Mouse (Mus musculus) myocyte (in vitro differentiated cells): ENCODE measurements around the gene Lgsn.

Experiments
- CEBPB ChIP-seq: IDR thresholded peaks from 2 replicates; pipeline ENCODE4 v1.6.1; 2011; ENCODE audit warnings: mild to moderate bottlenecking, moderate library complexity; ENCODE audit not compliant: poor library complexity, insufficient read depth, severe bottlenecking
- E2F4 ChIP-seq: IDR thresholded peaks from one replicate; pipeline ENCODE4 v1.6.1; 2011; ENCODE audit warnings: mild to moderate bottlenecking, control low read depth, moderate library complexity; ENCODE audit not compliant: insufficient read depth
- MYOG ChIP-seq, 3 experiments: IDR thresholded peaks; one replicate each; pipeline ENCODE4 v1.6.1; 2011; ENCODE audit warnings: control low read depth in 2 of 3, low read depth in 2 of 3, mild to moderate bottlenecking in 2 of 3; ENCODE audit not compliant: insufficient read length in 2 of 3, control insufficient read depth in 1 of 3, insufficient read depth in 1 of 3
- POLR2A ChIP-seq: IDR thresholded peaks from one replicate; pipeline ENCODE4 v1.6.1; 2011; ENCODE audit warnings: low read depth, mild to moderate bottlenecking, control low read depth, moderate library complexity; ENCODE audit not compliant: insufficient read length
- POLR2AphosphoS2 ChIP-seq: IDR thresholded peaks from one replicate; pipeline ENCODE4 v1.6.1; 2011; ENCODE audit warnings: low read depth, control low read depth; ENCODE audit not compliant: insufficient read length
- REST ChIP-seq: IDR thresholded peaks from one replicate; pipeline ENCODE4 v1.6.1; 2011; ENCODE audit warnings: mild to moderate bottlenecking, control low read depth, moderate library complexity; ENCODE audit not compliant: insufficient read depth, insufficient read length
- SRF ChIP-seq: IDR thresholded peaks from one replicate; pipeline ENCODE4 v1.6.1; 2011; ENCODE audit warnings: low read depth; ENCODE audit not compliant: control insufficient read depth, insufficient read length
- TCF12 ChIP-seq: IDR thresholded peaks from one replicate; pipeline ENCODE4 v1.6.1; 2011; ENCODE audit warnings: mild to moderate bottlenecking, control low read depth; ENCODE audit not compliant: poor library complexity, insufficient read depth, severe bottlenecking
- TCF3 ChIP-seq: IDR thresholded peaks from one replicate; pipeline ENCODE4 v1.6.1; 2011; ENCODE audit warnings: low read depth, control low read depth; ENCODE audit not compliant: insufficient read length
- USF1 ChIP-seq: IDR thresholded peaks from one replicate; pipeline ENCODE4 v1.6.1; 2011; ENCODE audit warnings: low read depth, mild to moderate bottlenecking, control low read depth, moderate library complexity

DNA sequence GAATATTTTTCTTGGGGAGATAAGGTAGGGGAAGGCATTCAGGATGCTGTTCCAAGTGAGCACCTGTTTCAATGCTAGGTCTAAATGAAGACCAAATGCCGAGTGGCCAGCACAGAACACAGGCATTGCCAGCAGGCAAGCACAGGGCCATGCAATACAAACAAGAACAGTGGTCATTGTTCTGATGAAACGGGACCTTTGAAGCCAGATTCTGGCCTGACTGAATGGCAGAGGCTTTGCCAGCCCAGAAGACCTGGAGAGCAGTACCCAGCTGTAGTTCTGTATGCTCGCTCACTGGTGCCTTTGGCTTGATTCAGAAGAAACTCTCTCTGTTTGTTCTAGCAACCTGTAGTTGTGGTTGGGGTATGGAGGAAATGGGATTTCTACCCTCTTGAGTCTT lies 800 bp upstream of the Lgsn start:
- no peak for TF ChIP-seq REST
- TF ChIP-seq POLR2A: no peak
- no peak for TF ChIP-seq TCF12
- no peak for TF ChIP-seq MYOG (IDR thresholded peaks at IDR 0.05; ENCODE audit: control insufficient read depth in 1 of 3, insufficient read depth in 1 of 3, insufficient read length in 2 of 3, low read depth in 2 of 3)
- TF ChIP-seq E2F4: no peak
- no peak for TF ChIP-seq CEBPB
- TF ChIP-seq POLR2AphosphoS2: no peak
- TF ChIP-seq TCF3: no peak
- TF ChIP-seq USF1: no peak
- TF ChIP-seq SRF: no peak
